Mouse (Mus musculus) c-Kit-positive CD71-negative TER-119-negative erythroid progenitor cells, embryonic 14.5 days (primary cell): ENCODE measurements around the gene Dok5.

ENCODE experiments used
- DNase-seq: peaks from one replicate; pipeline ENCODE4 v3.0.0-alpha.2; 2013; ENCODE audit warnings: low read depth

The Dok5 gene

DNA sequence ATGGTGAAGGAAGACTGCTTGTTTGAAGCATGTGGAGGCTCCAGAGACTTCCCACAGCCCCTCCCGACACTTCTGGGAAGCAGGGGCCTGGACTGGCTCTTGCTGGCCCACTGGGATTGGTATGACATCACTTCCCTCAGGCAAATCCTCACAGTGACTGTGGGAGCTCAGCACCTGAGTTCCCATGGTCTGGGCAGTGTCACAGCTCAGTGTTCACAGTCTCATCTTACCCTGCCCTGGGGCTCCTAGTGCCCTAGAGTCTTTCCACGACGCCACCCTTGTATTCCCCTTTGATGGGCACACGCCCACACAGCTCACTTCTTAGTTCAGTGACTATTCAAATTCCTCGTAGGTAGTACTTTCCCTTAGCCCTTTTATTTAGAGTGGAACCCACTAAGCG lies 71.4 kb downstream of the Dok5 start:
- DNase-seq: no peak

DNA sequence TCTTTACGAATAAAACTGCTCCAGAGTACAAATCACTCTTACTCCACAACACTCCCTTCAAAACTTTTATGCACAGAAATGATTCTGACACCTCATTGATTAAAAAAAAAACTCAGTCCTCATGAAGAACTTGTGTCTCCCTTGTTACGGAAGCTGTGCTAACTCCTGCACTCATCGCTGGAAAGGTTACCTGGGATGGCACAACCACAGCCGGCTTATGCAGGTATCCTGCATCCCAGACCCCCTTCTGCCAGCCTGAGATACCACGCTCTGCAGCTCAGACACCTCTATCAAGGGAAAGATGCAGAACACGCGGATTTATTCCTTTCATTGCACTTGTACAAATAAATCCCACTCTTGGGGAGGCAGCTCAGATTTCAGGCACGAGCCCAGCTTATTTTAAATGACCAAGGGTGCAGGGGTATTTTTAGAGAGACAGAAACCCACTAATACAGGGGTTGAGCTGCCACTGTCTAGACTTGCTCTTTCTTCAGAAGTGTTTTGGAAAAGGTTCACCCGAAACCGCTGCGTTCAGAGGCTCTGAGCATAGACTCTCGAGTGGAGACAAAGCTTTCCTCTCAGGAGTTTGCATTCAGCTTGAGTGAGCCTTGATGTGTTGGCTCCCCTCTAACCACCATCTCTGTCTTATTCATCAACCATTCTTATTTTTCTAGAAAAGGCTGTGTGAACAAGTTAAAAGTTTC lies 76.1 kb downstream of the Dok5 start:
- DNase-seq: no peak

DNA sequence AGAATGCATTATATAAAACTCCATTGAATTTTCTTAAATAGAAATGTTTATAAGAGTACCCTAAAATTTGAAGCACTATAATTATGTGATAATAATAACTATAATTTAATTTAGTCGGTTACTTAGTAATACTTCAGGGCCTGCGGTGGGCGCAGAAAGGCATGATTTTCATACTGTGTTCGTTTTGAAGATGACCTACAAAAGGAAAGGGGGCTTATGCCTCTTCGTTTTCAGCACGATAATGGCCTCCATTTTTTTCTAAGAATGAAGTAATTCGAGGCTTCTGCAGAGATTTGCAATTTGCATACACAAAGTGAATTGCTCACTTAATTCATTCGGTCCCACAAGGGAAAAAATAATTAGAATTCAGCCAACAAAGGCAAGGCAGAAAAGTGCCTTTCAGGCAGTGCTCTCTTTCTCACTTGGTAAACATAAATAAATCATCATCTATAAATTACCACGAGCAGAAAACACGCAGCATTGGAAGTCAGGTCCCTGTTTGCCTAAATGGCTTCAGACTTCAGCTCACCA lies 76.7 kb downstream of the Dok5 start:
- no peak for DNase-seq

- no peak for DNase-seq
Measured at GRCm38 (mm10) chr2:170811356-170811755, 79.7 kb downstream of the Dok5 start.

- no peak for DNase-seq
Measured at GRCm38 (mm10) chr2:170816302-170816701, 84.7 kb downstream of the Dok5 start.

DNA sequence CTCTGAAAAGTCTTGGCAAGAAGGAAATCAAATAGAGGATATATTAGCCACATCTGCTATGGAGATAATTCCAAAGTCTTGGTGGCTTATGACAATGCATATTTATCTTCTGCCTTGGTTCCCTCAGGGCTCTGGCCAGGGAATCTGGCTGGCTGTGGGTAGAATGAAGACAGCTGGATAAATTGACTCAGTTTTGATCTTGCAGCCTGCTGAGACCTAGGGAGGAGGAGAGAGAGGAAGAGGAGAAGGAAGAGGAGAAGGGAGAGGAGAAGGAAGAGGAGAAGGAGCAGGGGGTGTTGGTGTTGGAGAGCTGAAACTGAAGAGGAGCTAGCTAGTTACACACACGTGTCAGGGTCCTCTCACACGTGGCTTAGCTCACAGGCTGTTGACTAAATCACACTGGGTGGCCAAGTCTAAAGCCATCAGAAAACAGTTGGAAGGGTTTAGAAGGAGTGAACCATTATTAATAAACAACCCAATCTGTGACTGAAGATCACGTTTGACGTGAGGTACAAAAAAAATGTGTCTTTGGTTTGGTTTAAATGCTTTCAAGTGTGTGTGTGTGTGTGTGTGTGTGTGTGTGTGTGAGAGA lies 85.6 kb downstream of the Dok5 start:
- no peak for DNase-seq

- no peak for DNase-seq
Measured at GRCm38 (mm10) chr2:170826821-170827441, 95.3 kb downstream of the Dok5 start.

DNA sequence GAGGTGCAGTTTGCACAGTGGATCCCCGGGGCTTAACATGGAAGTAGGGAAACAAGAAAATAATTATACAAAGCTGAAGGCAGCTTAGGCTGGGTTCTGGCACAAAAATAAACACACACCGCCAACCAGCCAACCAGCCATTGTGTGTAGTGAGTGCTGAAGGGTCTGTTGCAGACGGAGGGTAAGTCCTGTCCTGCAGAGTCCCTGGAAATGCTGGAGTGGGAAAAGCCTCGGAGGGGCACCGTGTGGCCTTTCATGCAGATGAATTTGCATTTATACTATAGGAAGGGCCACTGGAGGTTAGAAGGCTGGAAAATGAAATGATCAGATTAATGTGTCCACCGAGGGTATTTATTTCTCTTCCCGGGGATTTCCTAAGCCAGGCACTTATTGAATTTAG lies 97.2 kb downstream of the Dok5 start:
- DNase-seq: no peak

- no peak for DNase-seq
Measured at GRCm38 (mm10) chr2:170829191-170829611, 97.6 kb downstream of the Dok5 start.

GRCm38 (mm10) chr2:170829988-170830387 lies 98.4 kb downstream of the Dok5 start:
- DNase-seq: no peak

- no peak for DNase-seq
Measured at GRCm38 (mm10) chr2:170836862-170837261, 105.3 kb downstream of the Dok5 start.

GRCm38 (mm10) chr2:170837363-170837762 lies 105.8 kb downstream of the Dok5 start:
- DNase-seq: no peak

- no peak for DNase-seq
Measured at GRCm38 (mm10) chr2:170837824-170838557, 106.4 kb downstream of the Dok5 start.

GRCm38 (mm10) chr2:170841441-170841965 lies 109.9 kb downstream of the Dok5 start:
- DNase-seq: no peak

- DNase-seq: no peak
Measured at GRCm38 (mm10) chr2:170845511-170845910, 113.9 kb downstream of the Dok5 start.

GRCm38 (mm10) chr2:170850058-170850457 lies 118.5 kb downstream of the Dok5 start:
- no peak for DNase-seq

DNA sequence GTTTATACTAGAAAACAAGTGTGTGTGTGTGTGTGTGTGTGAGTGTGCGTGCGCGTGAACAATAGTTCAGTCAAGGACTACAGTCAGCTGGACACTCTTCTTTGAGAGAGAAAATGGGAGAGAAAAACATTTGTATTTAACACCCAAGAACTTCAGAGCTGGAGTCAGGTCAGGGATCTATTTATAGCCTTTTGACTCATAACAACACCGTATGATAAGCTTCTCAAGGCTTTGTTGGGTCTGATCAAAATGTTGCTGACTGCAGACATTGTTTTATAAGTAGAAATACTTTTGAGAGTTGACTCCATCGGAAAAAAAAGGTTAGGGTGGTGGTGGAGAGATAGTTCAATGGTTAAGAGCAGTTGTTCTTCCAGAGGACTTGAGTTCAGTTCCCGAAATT lies 120.7 kb downstream of the Dok5 start:
- no peak for DNase-seq

GRCm38 (mm10) chr2:170855210-170855609 lies 123.6 kb downstream of the Dok5 start:
- no peak for DNase-seq

- DNase-seq: no peak
Measured at GRCm38 (mm10) chr2:170856085-170856484, 124.5 kb downstream of the Dok5 start.

DNA sequence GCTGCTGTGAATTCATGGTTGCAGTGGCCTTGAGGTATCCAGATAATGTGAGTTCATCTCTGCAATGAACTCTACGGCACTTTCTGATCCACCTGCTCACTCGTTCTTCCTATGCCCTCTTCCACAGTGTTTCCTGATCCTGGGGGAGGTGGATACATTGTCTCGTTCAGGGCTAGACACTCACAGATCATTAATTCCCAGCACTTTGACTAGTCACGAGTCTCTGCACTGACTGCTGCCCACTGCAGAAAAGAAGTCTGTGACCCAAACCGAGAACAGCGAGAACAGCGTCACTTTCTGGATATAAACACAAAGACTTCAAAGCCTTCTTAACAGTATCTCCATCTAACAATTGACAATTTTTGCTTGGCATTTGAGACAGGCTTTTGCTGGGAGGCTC lies 125.9 kb downstream of the Dok5 start:
- DNase-seq: no peak

- no peak for DNase-seq
Measured at GRCm38 (mm10) chr2:170858640-170859039, 127.0 kb downstream of the Dok5 start.

- DNase-seq: no peak
Measured at GRCm38 (mm10) chr2:170860576-170860975, 129.0 kb downstream of the Dok5 start.
